In the genomic region with DNA sequence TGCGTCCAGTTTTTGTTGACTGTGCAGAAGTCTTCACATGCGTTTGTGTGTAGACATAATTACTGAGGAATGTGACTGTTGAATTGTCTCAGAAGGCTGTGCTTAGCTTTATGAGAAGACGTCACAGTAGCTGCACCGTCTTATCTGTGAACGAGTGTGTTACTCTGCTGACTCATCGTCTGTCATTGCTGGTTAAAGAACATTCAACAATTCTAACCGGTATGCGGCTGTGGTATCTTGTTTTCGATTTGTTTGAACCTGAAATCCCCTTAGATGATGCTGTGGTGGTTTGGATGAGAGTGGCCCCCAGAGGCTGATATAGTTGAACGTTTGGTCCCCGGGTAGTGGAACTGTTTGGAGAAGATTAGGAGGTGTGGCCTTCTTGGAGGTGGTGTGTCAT, we compare ENCODE assay signal across 18 mouse cellular contexts. TPM values are rescaled to one million over a fixed set of nuclear protein-coding genes. Genes with fewer than 3 reads are reported as not detected.
DNase-seq lines count a peak whose midpoint lies in the region; ATAC-seq and TF ChIP-seq lines count a peak whose summit lies in the region.
"Had no signal": no experiment of that assay in that cellular context is flagged by ENCODE, and none has a peak within 500 bp of the region (broad histone marks: within the 10 kb centered on the region; RNA-seq: fewer than 3 reads in every experiment).

No protein-coding gene starts in this region.

- H3K27ac ChIP-seq in ES-E14 (ENCODE audit: insufficient read depth, low read depth, low read length, poor library complexity, severe bottlenecking) = no peak overlapping the region
- peak overlapping the region; percentile 86 for H3K27ac ChIP-seq in liver, embryonic 13.5 days
- H3K27ac ChIP-seq: embryonic facial prominence, embryonic 12.5 days; hindbrain, embryonic 10.5 days; intestine, embryonic 15.5 days; midbrain, embryonic 12.5 days had no signal

- WGBS in liver, embryonic 13.5 days (ENCODE audit: insufficient replicate concordance) = 25% methylated on average over 11 of the region's 11 CpGs

- H3K4me1 ChIP-seq in ES-E14 (ENCODE audit: control insufficient read depth in 2 of 2, insufficient read depth in 2 of 2, low read length in 2 of 2, poor library complexity in 1 of 2) = peaks cover 6 to 8% of the 10 kb centered on the region in 2 experiments; a peak in 3 of 4 replicates
- peaks cover 54% of the 10 kb centered on the region for H3K4me1 ChIP-seq in liver, embryonic 13.5 days (replicated peaks)
- H3K4me1 ChIP-seq: intestine, embryonic 15.5 days had no signal

- no peaks in the 10 kb centered on the region for H3K27me3 ChIP-seq in liver, embryonic 13.5 days
- H3K27me3 ChIP-seq: embryonic facial prominence, embryonic 12.5 days; intestine, embryonic 15.5 days; midbrain, embryonic 12.5 days; Patski had no signal

- no peak overlapping the region for H3K4me3 ChIP-seq in ES-E14 (ENCODE audit: insufficient read depth in 1 of 2, low read depth in 1 of 2, low read length in 2 of 2, poor library complexity in 1 of 2, severe bottlenecking in 1 of 2)
- H3K4me3 ChIP-seq in liver, embryonic 13.5 days (replicated peaks) = peak overlapping the region; percentile 15
- H3K4me3 ChIP-seq: embryonic facial prominence, embryonic 12.5 days; hindbrain, embryonic 10.5 days; intestine, embryonic 15.5 days; midbrain, embryonic 12.5 days had no signal

- H3K36me3 ChIP-seq in ES-E14 (ENCODE audit: control insufficient read depth, insufficient read depth, low read length, poor library complexity, severe bottlenecking) = no peaks in the 10 kb centered on the region
- H3K36me3 ChIP-seq in liver, embryonic 13.5 days = no peaks in the 10 kb centered on the region
- H3K36me3 ChIP-seq: embryonic facial prominence, embryonic 12.5 days; hindbrain, embryonic 10.5 days; intestine, embryonic 15.5 days; midbrain, embryonic 12.5 days had no signal

- in situ Hi-C loops in ES-E14 (cut with MboI; ENCODE audit: low sequenced_read_pairs in 2 of 2, unreplicated experiment in 2 of 2) = no loop called here

- peak overlapping the region; percentile 88 for H3K4me2 ChIP-seq in liver, embryonic 13.5 days
- H3K4me2 ChIP-seq: embryonic facial prominence, embryonic 12.5 days; intestine, embryonic 15.5 days; midbrain, embryonic 12.5 days had no signal

- peak; percentile 31 for DNase-seq in 3T3-L1 (ENCODE audit: low read depth, low spot score)
- DNase-seq in ES-E14 (ENCODE audit: low read depth, low spot score) = no peak
- DNase-seq in c-Kit-positive CD71-positive TER-119-positive erythroid progenitor cells, embryonic 14.5 days (ENCODE audit: low spot score) = peak; percentile 76
- DNase-seq in liver, embryonic 13.5 days = peak; percentile 61
- no peak for DNase-seq in right cerebral cortex, adult 2 months (ENCODE audit: low spot score in 2 of 2)
- no peak for DNase-seq in cerebellum, postnatal 36 days
- no peak for DNase-seq in cerebellum, postnatal 14 days
- DNase-seq in lung, adult 18-20 months = no peak
- DNase-seq: cerebellum, postnatal 25 days; kidney, postnatal 10 days; lung, postnatal 14 days; right cerebral cortex, adult 18-20 months had no signal

- H3K9ac ChIP-seq in ES-E14 (ENCODE audit: insufficient read depth, low read depth, low read length, poor library complexity, severe bottlenecking) = no peak overlapping the region
- peak overlapping the region; percentile 10; the same call in 1 of the 2 replicates for H3K9ac ChIP-seq in liver, embryonic 13.5 days
- H3K9ac ChIP-seq: embryonic facial prominence, embryonic 12.5 days; intestine, embryonic 15.5 days; midbrain, embryonic 12.5 days had no signal

- ATAC-seq in liver, embryonic 13.5 days (ENCODE audit: low read depth) = no peak
- ATAC-seq: CD4-positive, CD25-positive, alpha-beta regulatory T cell, adult 4 months; intestine, embryonic 15.5 days; Patski had no signal

- no peaks in the 10 kb centered on the region for H3K9me3 ChIP-seq in ES-E14 (ENCODE audit: control insufficient read depth, insufficient read depth, low read depth, low read length)
- H3K9me3 ChIP-seq in liver, embryonic 13.5 days (replicated peaks) = no peaks in the 10 kb centered on the region
- H3K9me3 ChIP-seq: embryonic facial prominence, embryonic 12.5 days; hindbrain, embryonic 10.5 days; intestine, embryonic 15.5 days; midbrain, embryonic 12.5 days had no signal

TF ChIP-seq in ES-E14, 5 proteins besides CTCF, POLR2A, EP300 and RAD21:
- TF ChIP-seq ZNF384 (IDR thresholded peaks at IDR 0.05; ENCODE audit: low read depth, low read length) = no peak
- no peak for TF ChIP-seq CHD2 (IDR thresholded peaks at IDR 0.05; ENCODE audit: low read depth, low read length)
- 0 out of 2 replicates have a peak, but pooled peaks have one; percentile 28 for TF ChIP-seq MAFK (IDR thresholded peaks at IDR 0.05; ENCODE audit: insufficient read depth, low read depth, low read length)

RNA-seq across cellular contexts. Expression of a gene that starts 2.5 kb away (rescaled TPM):
- total RNA-seq in ES-E14 (2012; rRNA removed) = 2.6 and 6.7 TPM in 2 replicates
- 26.2 and 30.3 TPM in 2 replicates for polyA plus RNA-seq in liver, embryonic 13.5 days (2015; fragmentation: Nextera tagmentation; extraction: Ambion mirVana)

Comparison
In these comparisons a context has a peak if more than half of its experiments do, and no peak if none do; other contexts are left out.
1. DNase-seq: peak in 3T3-L1 (single experiment), c-Kit-positive CD71-positive TER-119-positive erythroid progenitor cells, embryonic 14.5 days (single experiment) and liver, embryonic 13.5 days (single experiment); none in ES-E14 (single experiment), right cerebral cortex, adult 2 months (0 of 2), cerebellum, postnatal 36 days (0 of 2), cerebellum, postnatal 14 days (0 of 2) and lung, adult 18-20 months (0 of 2).